Mouse (Mus musculus) megakaryocyte, embryonic 14.5 days (primary cell): ENCODE results near the gene Dnajb9.

ENCODE experiments used
- FLI1 ChIP-seq: IDR thresholded peaks from 2 replicates; pipeline ENCODE4 v1.6.1; 2012; ENCODE audit warnings: low read length, inconsistent platforms, mixed read lengths
- GATA1 ChIP-seq: IDR thresholded peaks from 3 replicates; pipeline ENCODE4 v1.6.1; 2012; ENCODE audit warnings: mixed read lengths, low read length, inconsistent platforms, borderline replicate concordance

DNA sequence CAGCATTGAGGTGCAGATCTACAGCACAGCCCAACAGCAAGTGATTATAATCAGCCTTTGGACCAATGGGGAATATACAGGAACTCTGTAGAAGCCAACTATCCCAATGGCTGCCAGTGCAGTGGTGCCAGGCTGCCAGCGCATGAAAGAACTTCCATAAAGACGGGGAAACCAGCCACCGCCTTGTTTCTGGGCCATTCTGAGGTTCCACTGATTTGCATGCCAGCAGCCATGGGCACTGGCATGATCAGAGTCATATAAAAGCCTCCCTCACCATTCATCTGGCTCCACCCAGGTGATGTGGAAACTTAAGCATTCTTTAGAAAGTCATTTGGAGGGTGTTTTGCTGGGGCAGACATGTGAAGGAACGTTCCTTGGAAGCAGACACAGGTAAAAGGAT lies 32.3 kb upstream of the Dnajb9 start:
- TF ChIP-seq FLI1 (no peak), GATA1 (no peak)
